Mouse (Mus musculus) layer of hippocampus, adult 18-20 months (tissue): Measurements from ENCODE around the gene Rpp14. TPM values are rescaled to one million over a fixed set of nuclear protein-coding genes. Genes with fewer than 3 reads are reported as not detected.

Experiments used
- DNase-seq, 2 experiments: peaks; one replicate each; pipeline ENCODE4 v3.0.0; 2022; ENCODE audit warnings: low spot score in 2 of 2
- total RNA-seq, 2 experiments: library from RNA; stranded (reverse); gene quantifications; 2 replicates each; pipeline ENCODE4 v1.2.3; 2021

Rpp14 gene
- total RNA-seq, 2 experiments from 2014 or later: 24.4 to 34.7 TPM

DNA sequence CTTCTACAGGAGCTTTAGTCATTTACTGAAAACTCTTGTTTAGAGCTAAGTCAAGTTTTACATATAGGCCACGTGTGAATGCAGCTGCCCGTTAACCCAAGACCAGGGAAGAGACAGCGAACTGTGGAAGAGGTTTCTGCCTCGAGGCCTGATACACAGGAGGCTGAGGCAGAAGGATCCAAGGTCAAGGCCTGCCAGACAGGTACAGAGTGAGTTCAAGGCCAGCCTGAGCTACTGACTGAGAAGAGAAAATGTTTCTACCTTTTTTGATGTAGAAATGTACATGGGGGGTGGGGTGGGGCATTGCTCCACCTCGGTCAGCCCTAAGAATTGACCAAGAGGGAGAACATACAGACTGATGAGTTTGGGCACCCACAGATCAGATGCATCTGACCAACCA, 24.1 kb upstream of the Rpp14 start:
- no peak for DNase-seq

DNA sequence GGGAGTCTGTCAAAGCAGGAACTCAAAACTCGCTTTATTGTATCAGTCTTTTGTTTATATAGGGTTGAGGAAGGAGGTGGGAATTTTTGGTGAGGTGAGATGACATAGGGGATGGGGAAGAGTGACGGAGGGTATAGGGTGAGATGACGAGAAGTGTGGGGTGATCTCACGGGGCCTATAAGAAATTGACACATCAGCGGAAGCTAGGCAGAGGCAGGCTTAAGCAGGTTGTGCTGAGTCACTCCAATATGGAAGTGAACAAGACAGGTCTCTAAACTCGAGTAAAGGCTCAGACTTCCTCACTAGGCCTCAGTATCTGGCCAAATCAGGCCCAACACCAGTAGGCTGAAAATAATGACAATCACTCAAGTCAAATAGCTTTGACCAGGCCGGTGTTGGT, 20.2 kb upstream of the Rpp14 start:
- no peak for DNase-seq

DNA sequence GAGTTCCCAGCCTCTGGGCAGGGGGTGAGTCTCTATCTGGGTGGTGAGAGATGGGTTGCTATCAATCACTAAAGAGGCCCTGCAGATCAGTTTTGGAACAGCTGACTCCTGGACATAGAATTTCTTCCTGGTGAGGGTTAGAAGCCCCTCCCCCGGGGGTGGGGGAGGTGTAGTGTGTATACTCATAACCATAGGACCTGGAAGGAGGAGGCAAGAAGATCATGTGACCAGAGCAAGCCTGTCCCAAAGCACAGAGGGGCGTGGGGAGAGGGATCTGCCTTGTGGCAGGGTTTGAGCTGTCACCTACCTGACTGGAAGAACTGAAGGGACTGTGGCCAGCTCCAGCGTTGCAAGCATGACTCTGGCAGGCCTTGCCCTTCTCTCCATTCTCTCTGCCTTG, 18.1 kb upstream of the Rpp14 start:
- DNase-seq: no peak

DNA sequence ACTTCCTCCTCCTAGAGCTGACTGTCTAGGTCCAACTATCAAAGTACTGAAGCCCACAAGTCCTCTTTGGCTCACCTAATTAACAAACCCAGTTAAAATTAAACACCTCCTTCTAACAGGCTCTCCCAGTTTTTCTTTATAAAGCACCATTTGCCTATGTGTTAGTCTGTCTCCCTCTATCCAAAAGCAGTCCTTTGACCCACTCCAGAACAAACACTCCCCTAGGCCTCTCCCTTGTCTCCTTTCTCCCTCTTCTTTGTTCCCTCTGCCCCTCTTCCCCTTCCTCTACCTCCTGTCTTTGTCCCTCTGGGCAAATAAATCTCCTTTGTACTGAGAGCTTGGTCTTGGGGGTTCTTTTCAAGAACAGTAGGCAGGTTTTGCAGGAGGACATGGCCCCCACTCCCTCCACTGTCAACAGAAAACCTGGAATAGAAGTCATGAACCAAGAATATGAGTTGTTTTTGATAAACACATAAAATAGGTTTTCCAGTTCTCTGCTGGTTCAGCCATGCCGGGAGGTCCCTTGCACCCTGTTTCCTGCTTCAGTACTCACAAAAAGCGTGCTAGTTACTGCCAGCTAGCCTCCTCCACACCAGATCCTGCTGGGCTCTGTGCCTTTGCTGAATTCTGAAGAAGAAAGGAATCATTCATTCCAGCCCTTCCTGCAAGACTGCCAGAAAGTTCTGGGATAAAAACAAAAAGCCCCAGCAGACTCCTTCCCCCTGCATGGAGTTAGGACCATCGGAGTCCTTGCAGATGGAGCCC, 17.4 kb upstream of the Rpp14 start:
- DNase-seq: peak; percentile 56 to 74

DNA sequence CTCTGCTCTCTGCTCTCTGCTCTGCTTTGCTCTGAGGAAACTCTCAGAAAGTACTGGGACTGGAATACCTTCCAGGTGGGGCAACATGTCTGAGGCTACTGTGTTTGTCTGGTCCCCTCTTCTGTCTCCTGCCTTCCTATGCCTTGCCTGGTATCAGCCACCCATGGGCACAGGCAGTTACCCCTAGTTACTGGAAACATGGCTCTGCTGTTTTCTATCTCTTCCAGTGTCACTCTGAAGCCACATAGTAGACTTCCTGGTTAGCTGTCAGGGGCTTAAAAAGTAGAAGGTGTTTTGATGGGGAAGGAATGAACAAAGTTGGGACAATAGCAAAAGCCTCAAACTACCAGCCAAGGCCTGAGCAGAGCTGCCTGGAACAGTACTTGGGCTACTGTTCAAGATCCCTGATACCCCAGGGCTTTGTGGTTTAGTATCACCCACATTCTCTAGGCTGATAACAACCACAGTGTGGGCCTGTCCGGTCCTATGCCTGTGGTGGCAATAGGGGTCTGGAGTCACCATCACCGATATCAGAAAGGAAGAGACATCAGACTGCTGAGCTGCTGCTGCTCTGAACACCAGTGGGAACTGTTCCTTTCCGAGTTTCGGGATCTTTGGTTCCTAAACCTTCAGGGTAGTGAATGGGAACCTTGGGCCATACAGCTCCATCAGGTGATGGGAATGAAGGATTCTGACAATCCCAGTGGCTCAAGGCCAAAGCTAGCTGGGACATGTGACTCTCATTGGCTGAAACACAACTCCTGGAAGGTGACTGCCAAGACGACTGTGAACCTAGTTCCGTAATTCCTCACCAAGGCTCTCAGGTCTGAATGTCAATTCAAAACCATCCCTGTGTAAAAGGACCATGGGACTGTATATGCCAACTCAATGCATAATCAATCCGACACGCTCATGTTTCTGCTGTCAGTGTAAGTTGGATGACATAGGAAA, 16.1 kb upstream of the Rpp14 start:
- DNase-seq: no peak

DNA sequence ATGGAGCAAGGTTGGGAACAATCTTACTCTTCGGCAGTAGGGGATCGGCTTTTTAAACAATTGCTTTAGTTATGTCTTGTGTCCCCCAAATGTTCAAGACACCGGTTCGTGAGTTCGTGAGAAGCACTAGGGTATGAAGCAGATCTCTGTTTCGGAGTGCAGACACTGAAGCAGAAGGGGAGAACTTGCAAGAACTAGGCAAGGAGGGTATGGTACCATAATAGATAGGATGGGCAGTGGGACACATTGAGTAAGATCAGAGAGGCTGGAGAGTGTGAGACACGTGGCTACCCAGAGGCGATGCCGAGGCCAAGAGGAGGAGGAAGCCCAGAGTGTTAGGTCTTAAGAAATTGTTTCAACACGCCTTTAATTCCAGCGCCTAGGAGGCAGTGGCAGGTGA, 551 bp downstream of the Rpp14 start:
- no peak for DNase-seq

DNA sequence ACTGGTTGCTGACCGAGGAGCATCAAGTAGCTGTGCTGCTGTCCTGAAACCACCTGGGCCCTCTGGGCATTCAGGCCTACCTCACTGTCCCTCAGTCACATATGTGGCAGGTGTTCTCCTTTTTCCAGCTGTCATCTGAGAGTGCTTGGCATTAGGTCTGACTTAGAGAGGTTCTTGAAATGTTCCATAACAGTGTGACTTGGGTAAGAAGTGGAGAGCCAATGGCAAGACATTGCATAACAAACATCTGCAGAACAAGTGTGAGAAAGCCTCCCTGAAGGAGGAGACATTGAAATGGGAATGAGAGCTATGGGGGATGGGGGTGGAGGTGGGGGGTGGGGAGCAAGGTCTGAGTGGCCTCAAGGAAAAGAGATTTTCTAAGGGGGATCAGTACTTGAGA, 2.8 kb downstream of the Rpp14 start:
- no peak for DNase-seq

DNA sequence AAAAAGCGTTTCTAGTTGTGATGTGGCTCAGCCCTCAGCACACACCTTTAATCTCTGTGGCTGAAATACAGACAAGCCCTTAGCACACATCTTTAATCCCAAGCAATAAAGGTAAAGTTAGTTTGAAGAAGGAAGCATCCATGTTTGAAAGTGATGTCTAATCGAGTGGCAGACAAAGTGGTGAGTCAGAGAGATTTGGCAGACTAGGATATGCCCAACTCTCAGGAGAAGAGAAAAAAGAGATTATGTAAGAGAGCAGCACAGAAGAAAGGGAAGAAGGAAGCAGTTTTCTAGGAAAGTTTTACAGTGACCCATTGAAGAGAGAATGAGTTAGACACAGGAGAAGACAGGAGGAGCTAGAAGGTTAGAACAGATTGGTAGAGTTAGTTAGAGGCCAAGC, 8.8 kb downstream of the Rpp14 start:
- no peak for DNase-seq

DNA sequence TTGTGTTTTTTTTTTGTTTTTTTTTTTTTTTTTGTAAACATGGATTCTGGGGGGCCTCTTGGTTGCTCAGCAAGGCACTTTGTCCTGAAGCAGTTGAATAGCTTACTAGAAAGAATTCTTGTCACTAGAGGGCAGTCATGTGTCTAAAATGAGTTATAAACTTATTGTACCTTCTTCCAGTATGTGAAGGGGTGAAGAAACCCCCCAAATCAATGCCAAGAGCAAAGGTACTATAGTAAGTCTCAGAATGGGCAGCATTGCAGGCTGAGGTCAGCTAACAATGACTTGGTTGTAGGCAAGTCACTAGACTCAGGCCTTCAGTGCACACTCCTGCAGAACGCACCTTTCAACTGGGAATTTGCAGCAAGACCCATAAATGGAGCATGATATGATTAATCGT, 12.4 kb downstream of the Rpp14 start:
- DNase-seq: peak in 1 of 2 experiments; percentile 65

DNA sequence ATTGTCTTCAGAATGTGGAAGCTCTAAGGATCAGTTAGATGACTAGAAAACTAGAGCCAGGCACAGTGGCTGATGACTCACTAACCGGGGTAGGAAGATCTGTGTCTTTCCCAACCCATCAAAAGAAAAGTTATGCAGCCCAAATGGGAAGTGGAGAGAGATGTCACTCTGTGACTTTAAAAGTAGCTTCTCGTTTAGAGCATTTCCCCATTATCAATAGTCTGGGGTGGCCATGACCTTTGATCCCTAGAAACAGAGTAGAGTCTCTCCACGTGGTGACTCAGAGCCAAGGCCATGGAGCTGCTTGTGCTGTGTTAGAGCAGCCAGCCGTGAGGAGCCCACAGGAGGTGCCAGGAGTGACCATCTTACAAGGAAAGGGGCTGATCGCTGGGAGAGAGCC, 13.3 kb downstream of the Rpp14 start:
- no peak for DNase-seq

DNA sequence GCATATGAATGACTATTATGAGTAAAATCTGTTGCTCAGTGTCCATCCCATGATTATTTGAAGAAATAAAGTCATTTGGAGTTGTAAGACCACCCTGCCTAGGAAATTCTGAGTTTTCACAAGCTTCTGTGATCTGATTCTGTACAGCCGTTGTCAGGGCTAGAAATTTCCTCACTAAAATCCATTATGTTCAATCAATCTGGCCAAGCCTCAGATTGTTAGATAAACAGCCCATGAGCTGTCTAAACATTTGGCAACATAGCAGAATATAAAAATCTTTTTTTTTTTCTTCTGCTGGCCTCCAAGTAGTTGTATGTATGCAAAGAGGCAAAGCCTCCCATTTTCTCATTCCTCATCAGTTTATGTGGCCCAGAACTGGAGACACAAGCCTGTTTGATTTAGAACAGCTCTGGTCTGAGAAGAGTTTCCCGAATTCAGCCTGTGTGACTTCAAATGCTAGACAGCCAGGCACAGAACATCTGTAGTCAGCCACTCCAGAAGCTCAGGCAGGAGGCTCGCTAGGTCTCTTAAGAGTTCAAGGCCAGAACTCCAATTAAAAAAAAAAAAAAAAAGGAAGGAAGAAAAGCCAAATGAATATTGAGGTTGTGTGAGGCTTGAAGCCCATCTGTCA, 14.9 kb downstream of the Rpp14 start:
- DNase-seq: no peak

DNA sequence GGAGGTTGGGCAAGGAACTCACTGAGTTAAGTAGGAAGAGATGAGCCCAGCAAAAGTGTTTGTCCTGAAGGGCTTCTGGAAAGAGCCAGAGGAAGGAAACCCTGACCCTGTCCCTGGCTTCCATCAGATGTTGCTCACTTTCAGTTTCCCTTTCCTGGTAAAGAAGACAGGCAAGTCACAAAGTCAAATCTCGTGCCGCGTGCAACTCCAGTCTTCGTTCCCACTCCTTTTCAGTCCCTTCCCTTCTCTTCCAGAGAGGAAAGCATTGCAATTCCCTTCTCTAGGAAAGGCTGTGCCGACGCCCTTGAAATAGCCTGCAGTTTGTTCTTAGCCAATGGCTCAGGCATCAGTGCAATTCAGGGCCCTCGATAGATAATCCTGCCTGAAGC, 15.4 kb downstream of the Rpp14 start:
- no peak for DNase-seq

DNA sequence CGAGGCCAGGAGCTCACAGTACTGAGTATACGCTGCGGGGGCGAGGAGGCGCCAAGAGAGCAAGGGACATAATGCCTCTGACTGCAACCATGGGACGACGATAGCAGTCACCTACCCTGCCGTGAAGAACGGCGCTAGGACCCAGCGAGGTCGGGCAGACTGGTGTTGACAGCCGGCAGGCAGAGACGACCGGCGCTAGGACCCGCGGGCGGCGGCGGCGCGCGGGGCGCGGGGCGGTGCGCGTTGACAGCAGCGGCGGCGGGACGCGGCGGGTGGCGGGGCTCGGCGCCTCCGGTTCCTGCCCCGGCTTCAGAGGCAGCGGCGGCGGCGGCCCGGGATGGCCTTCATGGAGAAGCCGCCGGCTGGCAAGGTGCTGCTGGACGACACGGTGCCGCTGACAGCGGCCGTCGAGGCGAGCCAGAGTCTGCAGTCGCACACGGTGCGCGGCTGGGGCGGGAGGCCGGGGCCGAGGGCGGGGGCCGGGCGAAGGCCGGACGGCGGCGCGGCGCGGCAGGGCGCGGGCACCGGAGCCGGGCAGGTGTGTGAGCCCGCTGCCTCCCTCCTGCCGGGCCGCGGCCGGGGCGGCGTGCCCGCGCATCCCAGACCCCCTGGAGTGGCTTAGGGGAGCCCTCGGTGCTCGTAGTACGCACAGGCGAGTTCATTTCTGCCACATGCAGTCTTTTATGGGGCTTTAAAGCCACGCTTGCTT, 18.0 kb downstream of the Rpp14 start, which contains the start of gene Pxk:
TSS of gene Pxk (plus strand) at position 234 of the 709 bp plus-strand sequence.
- DNase-seq: peak; percentile 93 to 95

DNA sequence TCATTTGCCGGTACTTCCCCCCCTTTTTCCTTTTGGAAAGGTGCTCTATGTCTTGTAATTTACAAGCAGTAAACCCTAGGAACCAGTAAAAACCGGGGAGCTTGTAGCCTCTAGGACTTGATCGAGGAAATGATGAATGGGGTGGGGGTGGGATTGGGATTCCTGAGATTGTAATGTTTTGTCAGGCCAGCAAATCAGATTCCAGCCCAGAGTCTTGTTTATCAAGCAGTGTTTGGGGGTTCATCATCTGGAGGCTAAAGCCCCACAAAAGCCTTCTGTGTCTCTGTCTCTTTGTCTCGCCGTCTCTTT, 18.5 kb downstream of the Rpp14 start:
- no peak for DNase-seq

DNA sequence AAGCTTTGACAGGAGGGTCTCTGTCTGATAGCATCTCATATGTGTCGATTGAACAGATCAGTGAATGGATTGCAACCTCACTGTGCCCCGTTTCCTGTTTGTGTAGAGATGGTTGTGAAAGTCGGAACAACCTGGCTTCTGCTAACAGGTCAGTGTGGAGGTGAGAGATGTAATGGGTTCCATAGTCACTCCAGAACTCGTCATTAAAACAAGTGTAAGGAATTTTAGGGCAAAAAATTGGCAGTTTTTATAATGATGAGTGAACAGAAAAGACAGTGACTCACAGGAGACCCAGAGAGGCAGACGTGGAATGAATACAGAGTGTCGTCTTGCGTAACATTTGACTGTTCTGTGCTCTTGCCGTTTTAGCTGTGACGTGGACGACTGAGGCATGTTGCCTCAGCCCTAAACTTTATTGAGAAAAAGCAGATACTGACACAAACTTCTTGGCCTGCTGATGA, 19.4 kb downstream of the Rpp14 start:
- peak in 1 of 2 experiments; percentile 71 for DNase-seq

DNA sequence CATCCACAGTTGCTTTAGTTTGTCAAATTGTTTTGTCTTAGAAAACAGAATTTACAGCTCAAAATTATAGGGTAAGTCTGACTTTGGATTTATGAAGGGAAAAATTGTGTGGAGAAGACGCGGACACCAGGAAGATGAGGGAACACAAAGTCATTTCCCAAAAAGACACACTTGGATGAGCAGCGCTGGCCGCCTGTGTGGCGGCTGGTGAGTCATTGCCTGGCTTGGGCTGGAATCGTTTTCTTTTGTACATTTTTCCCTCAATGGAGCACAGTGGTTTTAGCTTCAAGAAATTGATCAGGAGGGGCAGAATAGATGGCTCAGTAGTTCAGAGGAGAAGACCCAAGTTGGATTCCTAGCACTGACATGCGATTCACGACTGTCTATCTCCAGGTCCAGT, 21.7 kb downstream of the Rpp14 start:
- DNase-seq: no peak

DNA sequence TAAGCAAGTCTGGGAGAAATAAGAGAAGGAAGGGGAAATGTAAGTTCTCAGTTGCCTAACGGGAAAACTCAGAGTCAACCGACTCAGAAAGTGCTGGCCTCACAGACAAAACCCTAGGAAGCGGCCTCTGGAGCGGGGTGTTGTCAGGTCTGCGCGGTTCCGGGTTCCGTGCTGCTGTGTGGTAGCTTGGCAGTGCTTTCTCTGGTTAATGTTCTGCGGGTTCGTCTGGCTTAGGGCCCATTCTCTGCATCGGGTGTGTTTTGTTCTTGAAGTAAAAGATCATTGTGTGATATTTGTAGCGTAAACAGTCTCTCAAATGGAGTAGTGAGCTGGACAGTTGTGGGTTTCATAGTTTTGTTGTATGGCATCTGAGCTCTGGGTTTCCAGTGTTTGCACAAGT, 22.5 kb downstream of the Rpp14 start:
- DNase-seq: no peak

DNA sequence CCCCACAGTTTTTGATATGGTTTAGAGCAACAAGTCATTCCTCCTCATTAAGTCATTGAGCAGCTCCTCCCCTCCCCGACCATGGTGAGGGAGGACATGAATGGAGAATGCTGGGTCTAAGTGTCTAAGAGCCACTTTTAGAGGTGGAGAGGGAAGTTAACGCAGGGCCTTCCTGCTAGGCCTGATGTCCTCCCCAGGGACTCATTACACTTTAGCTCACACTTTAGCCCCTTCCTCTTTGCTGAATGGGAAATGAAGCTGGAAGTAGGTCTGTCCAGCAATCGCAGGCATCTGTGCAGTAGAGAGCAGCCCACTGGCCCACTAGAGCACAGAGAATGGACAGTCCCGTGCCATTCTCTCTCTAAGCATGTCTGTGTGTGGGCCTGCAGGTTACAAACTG, 27.9 kb downstream of the Rpp14 start:
- DNase-seq: no peak

DNA sequence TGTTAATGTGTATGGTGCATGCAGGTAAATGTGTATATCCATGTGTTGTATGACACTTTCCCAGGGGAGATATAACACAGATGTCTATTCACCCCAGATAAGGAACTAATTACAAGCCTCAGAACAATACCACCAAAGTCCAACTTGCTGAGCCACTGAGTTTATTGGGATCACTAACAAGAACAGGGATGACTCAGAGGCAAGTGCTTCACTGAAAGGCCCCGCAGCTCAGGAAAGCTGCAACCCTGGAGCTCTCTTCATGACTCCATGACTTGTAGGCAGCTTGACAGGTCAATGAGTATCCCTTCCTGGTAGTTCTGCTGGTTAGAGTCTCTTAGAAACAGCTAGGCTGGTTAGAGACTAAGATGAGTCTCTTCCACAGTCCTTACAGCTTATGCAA, 28.8 kb downstream of the Rpp14 start:
- no peak for DNase-seq

DNA sequence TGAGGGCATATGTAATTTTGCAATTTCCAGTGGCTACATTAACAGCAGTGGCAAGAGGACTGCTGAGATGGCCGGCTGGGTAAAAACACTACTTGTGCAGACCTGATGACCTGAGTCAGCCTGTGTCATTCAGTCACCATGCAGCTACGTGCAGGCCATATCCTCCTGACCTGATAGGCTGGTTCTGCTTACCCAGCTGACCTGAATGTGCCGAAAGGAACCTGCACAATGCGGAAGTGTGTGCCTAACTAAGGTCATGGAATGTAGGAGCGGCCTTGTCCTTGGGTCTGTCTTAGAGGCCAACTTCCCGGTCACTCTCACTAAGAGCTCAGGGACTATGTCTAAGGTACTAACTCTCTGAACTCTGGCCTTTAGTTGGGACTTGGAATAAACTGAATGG, 31.4 kb downstream of the Rpp14 start:
- no peak for DNase-seq

DNA sequence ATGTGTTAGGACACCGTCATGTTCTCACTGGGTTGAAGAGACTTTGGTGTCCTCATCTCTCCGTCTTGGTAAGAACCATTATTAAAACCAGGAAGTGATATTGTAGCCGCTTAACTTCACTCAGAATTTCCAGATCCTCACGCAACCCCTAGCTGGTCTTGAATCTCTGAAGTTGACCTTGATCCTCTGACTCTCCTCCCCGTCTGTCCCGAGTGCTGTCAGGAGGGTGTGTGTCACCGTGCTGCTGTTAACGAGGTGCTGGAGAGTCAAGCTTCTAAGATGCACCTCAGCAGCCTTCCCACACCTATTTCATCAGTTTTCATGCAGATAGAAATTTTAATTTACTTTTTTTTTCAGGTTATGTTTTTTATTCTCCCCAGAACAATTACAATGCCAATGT, 31.9 kb downstream of the Rpp14 start:
- no peak for DNase-seq
